Mouse (Mus musculus) heart, adult 11 months (tissue): ENCODE data around the gene Kirrel3.

ENCODE experiments used
- DNase-seq: peaks from one replicate; pipeline ENCODE4 v3.0.0; 2022

The Kirrel3 gene

GRCm38 (mm10) chr9:34754523-34755097 is 268.9 kb downstream of the Kirrel3 start:
- no peak for DNase-seq

GRCm38 (mm10) chr9:34756055-34756454 is 270.4 kb downstream of the Kirrel3 start:
- DNase-seq: no peak

GRCm38 (mm10) chr9:34758925-34759324 is 273.2 kb downstream of the Kirrel3 start:
- DNase-seq: no peak

GRCm38 (mm10) chr9:34760521-34760920 is 274.8 kb downstream of the Kirrel3 start:
- DNase-seq: no peak

- no peak for DNase-seq
Observed at GRCm38 (mm10) chr9:34766792-34767623, 281.3 kb downstream of the Kirrel3 start.

- no peak for DNase-seq
Observed at GRCm38 (mm10) chr9:34768961-34769360, 283.3 kb downstream of the Kirrel3 start.

- DNase-seq: no peak
Observed at GRCm38 (mm10) chr9:34770951-34771350, 285.3 kb downstream of the Kirrel3 start.

- no peak for DNase-seq
Observed at GRCm38 (mm10) chr9:34771401-34771800, 285.7 kb downstream of the Kirrel3 start.

GRCm38 (mm10) chr9:34772022-34772437 is 286.3 kb downstream of the Kirrel3 start:
- DNase-seq: no peak

GRCm38 (mm10) chr9:34781356-34781755 is 295.7 kb downstream of the Kirrel3 start:
- DNase-seq: no peak

GRCm38 (mm10) chr9:34787915-34788314 is 302.2 kb downstream of the Kirrel3 start:
- no peak for DNase-seq

- DNase-seq: peak; percentile 94
Observed at GRCm38 (mm10) chr9:34795226-34795625, 309.5 kb downstream of the Kirrel3 start.

GRCm38 (mm10) chr9:34797688-34798339 is 312.1 kb downstream of the Kirrel3 start:
- DNase-seq: peak; percentile 90

- no peak for DNase-seq
Observed at GRCm38 (mm10) chr9:34801662-34802061, 316.0 kb downstream of the Kirrel3 start.

GRCm38 (mm10) chr9:34806854-34807253 is 321.2 kb downstream of the Kirrel3 start:
- no peak for DNase-seq

GRCm38 (mm10) chr9:34809993-34810513 is 324.4 kb downstream of the Kirrel3 start:
- DNase-seq: no peak

GRCm38 (mm10) chr9:34818325-34818976 is 332.8 kb downstream of the Kirrel3 start:
- DNase-seq: no peak

GRCm38 (mm10) chr9:34824358-34825088 is 338.8 kb downstream of the Kirrel3 start:
- DNase-seq: peak; percentile 40

- no peak for DNase-seq
Observed at GRCm38 (mm10) chr9:34825089-34825400, 339.4 kb downstream of the Kirrel3 start.

GRCm38 (mm10) chr9:34825402-34826008 is 339.8 kb downstream of the Kirrel3 start:
- DNase-seq: peak; percentile 59

GRCm38 (mm10) chr9:34830696-34831095 is 345.0 kb downstream of the Kirrel3 start:
- DNase-seq: peak; percentile 24

- DNase-seq: peak; percentile 11
Observed at GRCm38 (mm10) chr9:34836801-34837200, 351.1 kb downstream of the Kirrel3 start.
